Mouse (Mus musculus): Measurements from ENCODE around the gene Ift88.

Ift88 gene

DNA sequence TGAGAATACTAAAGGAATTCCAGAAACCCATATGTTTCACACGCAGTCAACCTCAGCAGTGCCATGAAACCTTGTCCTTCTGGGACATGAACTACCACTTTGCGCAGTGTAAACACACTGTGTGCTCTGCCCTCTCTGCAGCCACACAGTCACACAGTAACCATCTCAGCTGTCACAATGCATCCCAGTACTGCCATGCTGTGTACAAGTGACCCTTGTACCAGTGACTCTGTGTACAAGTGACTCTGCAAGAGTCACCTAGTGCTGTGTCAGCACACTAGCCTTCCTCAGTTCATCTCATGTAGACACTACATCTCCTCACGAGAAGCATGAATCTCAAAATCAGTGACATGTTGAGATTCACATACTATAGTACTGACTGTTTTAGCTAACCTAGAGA is 108.7 kb downstream of the Ift88 start:
- no peak for DNase-seq (ENCODE audit: low spot score)

DNA sequence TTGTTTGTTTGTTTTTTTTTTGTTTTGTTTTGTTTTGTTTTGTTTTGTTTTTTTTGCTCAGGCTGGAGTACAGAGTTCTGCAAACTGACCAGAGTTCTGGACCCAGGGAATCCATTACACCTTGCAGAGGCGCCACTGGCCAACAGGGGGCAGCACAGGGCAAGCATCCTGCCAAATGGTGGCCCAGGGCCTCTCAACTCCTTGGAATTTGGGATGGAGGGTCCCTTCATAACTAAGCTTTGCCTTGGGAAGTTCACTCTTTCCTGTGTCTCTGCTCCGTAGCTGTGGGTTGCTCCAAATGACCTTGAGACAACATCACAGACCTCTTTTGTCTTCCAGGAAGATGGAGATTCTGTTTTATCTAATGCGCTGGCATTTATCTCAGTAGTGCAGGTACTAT is 109.4 kb downstream of the Ift88 start:
- DNase-seq (ENCODE audit: low spot score), result peak; percentile 58

GRCm38 (mm10) chr14:57533841-57534240 is 110.0 kb downstream of the Ift88 start:
- no peak for DNase-seq (ENCODE audit: low spot score)

- DNase-seq (ENCODE audit: low spot score), result no peak
These were observed 110.5 kb downstream of the Ift88 start for GRCm38 (mm10) chr14:57534346-57534745.

GRCm38 (mm10) chr14:57534961-57535360 is 111.1 kb downstream of the Ift88 start:
- DNase-seq (ENCODE audit: low spot score), result no peak

- DNase-seq (ENCODE audit: low spot score), result no peak
These were observed 111.8 kb downstream of the Ift88 start for GRCm38 (mm10) chr14:57535646-57536045.

DNA sequence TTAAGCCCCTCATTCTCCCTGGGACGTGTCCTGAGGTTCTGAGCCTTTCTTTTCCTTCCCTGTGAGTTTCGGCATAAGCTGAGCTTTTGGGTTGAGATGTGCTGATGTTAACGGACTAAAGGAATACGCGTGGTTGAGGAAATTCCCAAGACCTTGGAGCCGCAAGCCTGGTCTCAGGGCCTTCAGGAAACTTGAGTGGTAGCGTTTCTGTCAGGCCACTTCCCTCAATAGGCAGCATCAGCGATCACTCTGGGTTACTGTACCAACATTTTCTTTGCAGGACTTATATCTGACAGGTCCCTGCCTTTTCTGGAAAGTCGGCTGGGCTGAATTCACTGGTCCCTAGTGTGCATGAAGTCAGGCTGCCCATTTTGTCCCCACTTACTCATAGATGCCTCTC is 113.0 kb downstream of the Ift88 start:
- no peak for DNase-seq (ENCODE audit: low spot score)

DNA sequence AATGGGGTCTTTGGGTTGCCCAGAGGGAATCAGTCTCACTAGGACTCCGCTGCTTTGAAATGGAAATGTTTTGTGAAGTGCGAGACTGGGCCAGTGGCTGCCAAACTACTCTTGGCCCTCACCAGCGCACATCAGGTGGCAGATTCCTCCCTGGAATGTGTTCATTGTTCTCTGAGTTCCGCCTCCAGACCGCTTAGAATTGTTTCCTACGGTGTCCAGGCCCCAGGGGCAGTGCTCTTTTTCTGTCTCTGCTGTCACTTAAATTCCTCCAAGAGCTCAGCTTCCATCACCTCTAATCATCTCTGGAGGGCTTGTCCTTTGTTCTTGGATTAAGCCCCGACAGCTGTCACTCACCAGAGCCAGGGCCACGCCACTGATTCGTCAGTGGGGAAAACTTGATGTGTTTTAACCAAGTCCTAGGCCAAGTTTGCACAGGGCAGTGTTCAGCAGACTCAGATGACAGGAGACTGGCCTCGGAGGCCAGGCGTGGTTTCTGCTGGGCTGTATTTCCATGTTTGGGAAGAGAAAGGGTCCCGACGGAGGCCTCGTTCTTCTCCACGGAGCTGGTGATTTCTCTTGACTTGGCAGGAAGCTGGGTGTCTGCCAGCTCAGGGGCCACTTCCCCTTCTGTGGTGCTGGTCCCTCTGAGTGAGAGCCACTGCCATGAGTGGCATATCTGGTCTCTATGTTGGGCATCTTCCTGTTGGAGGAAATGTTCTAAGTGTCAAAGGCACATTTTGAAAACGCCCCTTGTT is 113.6 kb downstream of the Ift88 start:
- no peak for DNase-seq (ENCODE audit: low spot score)

DNA sequence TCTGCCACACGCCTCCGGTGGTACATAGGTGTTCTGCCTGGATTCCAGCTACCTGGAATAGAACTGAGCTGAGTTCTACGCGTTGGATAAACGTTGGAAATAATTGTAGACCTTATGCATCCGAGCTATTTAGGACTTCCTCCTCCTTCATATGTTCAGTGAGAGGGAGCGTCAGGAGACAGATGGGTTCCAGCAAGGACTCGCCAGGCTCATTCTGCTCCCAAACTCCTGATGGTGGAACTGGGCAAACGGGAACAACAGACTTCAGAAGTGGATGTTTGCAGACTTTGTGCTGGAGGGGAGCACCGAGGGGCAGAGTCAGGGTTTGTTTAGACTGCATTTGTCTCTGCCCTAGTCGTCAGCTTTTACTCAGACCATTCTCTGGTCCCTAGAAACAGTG is 116.8 kb downstream of the Ift88 start:
- no peak for DNase-seq (ENCODE audit: low spot score)

GRCm38 (mm10) chr14:57542231-57542630 is 118.4 kb downstream of the Ift88 start:
- no peak for DNase-seq (ENCODE audit: low spot score)

DNA sequence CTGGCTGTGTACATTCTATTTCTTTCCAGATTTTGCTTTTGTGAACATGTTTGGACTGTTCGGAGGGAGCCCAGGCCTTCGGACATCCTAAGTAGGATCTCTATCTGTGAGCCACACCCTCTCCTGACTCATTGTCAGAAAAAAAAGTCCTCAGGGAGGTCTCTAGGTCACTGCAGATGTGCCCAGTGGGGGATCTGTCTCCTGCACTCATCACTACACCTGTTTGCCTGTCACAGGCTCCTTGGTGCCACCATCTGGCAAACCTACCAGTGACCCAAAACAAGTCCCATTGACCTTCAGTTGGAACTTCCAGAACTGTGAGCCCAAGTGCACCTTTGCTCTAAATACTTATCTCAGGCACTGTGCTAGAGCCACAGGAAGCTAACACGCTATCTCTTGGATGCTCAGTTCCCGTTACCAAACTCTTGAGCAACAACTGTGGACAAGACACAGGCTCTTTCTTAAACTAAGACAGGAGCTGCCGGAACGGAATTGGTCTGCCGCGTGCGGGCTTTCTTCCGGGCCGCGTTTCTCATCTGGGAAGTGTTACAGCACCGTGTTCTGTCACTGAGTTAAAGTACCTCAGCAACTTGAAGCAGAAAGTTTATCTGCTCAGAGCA is 119.7 kb downstream of the Ift88 start:
- no peak for DNase-seq (ENCODE audit: low spot score)

DNA sequence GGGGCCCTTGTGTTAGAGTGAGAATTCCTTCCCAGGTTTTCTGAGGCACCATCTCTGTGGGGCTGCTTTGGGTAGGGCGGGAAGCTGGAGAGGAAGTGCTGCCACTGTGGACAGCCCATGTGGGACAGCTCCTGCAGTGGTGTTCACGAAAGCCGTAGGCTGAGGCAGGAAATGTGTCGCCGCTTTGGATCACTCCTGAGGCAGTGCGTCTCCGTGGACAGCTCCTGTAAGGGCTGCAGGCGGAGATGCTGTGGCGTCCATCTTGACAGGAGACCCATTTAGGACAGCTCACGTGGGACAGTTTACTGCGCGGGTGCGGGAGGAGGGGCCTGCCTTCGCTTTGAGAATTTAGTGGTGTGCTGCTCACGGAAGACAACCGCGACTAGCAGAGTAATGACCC is 121.7 kb downstream of the Ift88 start:
- DNase-seq (ENCODE audit: low spot score), result no peak

GRCm38 (mm10) chr14:57546131-57546530 is 122.3 kb downstream of the Ift88 start:
- no peak for DNase-seq (ENCODE audit: low spot score)

DNA sequence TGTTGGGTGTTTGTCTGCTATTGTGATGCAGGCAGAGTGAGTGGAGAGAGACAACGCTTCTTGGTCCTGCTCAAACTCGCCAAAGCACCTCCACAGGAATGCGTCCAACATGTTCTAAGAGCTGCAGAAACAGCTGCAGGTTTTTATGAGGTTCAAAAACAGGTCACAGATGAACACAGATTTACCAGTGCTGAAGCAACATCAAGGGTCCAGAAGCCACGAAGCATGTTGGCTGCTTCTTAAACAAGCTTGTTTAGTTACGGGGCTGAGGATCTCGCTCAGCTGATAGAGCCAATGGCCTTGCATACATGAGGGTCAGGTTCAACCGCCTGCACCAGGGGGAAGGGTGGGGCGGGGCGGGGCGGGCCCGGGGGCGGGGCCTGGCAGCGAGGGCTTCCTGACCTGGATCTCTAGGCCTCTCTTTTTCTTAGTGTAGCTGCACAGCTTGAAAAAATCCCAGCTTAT is 122.7 kb downstream of the Ift88 start:
- DNase-seq (ENCODE audit: low spot score), result no peak

DNA sequence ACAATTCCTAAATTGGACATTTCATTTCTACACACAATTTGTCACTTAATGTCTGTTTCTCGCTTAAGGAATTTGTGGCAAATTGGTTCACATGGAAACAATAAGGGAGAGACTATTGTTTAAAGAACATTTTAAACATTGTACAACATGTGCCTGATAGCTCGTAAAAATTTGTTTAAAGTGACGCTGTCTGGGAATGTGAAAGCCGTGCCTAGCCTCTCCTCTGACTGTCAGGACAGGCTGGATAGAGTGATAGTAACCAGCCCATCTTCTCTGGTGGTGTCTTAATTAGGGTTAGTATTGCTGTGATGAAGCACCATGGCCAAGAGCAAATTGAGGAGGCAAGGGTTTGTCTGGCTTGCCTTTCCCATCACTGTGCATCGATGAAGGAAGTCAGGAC is 123.2 kb downstream of the Ift88 start:
- DNase-seq (ENCODE audit: low spot score), result no peak

DNA sequence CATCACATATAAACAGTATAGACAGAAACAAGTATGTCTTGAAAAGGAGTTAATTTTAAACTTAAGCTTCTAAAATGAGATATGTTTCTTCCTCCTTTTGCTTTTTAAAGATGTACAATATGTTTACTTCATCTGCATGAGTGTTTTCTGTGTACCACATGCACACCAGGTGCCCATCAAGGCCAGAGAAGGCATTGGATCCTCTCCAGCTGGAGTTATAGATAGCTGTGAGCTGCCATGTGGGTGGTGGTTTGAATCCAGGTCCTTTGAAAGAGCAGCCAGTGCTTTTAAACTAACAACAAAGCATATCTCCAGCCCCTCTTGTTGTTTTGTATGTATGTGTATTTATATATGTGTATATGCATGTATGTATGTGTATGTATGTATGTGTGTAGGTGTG is 129.1 kb downstream of the Ift88 start:
- DNase-seq (ENCODE audit: low spot score), result no peak

DNA sequence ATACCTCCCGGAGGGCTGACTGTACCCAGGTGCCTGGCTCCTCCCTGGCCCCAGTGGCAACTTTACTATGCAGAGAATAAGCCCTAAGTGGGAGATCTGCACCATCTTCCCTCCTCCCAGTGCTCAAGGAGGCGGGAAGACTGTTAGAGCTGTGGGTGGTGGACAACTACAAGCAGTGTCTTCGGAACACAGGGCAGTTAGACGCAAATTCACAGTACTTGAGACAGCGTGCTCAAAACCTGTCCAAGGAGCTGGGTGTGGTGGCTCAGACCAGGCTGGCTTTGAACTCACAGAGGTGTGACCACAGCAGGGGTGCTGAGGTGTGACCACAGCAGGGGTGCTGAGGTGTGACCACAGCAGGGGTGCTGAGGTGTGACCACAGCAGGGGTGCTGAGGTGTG is 130.6 kb downstream of the Ift88 start:
- DNase-seq (ENCODE audit: low spot score), result no peak

GRCm38 (mm10) chr14:57555471-57556070 is 131.7 kb downstream of the Ift88 start:
- DNase-seq (ENCODE audit: low spot score), result no peak

GRCm38 (mm10) chr14:57556922-57557321 is 133.1 kb downstream of the Ift88 start:
- DNase-seq (ENCODE audit: low spot score), result no peak

GRCm38 (mm10) chr14:57565626-57566025 is 141.8 kb downstream of the Ift88 start:
- no peak for DNase-seq (ENCODE audit: low spot score)
